Mouse (Mus musculus): ENCODE measurements around the gene Crp. TPM values are rescaled to one million over a fixed set of nuclear protein-coding genes. Genes with fewer than 3 reads are reported as not detected.

Crp gene
- not detected in 2 replicates for polyA plus RNA-seq (2012)

DNA sequence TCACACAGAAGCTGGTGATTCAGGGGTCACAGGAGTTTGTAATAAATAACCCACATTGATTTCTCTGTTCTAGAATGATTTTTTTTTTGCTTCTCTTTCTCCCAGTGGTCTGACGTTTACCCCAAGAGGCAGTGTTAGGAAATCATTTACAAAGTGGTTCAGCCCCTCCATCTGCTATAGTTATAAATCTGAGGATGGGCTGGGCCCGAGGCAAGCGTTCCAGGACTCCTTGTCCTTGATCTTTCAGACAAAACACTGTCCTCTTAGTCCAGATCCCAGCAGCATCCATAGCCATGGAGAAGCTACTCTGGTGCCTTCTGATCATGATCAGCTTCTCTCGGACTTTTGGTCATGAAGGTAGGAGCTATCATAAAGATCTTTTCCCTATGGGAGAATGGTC, at the start of gene Crp:
TSS of gene Crp (plus strand) at position 212 of the 400 bp plus-strand sequence.
- no peak for TF ChIP-seq GATA1 (IDR thresholded peaks at IDR 0.05; ENCODE audit: low read length)

DNA sequence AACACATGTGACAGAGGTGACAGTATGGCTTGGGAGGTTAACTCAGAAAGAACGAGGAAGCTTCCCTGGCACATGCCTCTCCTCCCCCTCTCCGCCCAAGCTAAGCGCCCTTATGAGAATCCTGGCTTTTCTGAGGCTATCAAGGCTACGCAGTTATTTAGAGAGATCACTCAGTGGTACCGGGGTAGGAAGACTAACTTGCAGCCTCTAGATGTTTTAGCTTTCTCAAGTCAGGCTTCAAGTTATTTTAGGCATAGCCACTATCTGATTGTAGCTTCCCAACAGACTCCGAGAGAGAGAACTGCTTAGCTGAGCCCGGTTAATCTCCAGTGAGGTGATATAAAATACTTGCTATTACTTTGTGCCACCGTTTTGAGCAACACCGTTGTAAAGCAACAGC, 48.5 kb upstream of the Crp start:
- no peak for TF ChIP-seq GATA1 (IDR thresholded peaks at IDR 0.05; ENCODE audit: low read length)

DNA sequence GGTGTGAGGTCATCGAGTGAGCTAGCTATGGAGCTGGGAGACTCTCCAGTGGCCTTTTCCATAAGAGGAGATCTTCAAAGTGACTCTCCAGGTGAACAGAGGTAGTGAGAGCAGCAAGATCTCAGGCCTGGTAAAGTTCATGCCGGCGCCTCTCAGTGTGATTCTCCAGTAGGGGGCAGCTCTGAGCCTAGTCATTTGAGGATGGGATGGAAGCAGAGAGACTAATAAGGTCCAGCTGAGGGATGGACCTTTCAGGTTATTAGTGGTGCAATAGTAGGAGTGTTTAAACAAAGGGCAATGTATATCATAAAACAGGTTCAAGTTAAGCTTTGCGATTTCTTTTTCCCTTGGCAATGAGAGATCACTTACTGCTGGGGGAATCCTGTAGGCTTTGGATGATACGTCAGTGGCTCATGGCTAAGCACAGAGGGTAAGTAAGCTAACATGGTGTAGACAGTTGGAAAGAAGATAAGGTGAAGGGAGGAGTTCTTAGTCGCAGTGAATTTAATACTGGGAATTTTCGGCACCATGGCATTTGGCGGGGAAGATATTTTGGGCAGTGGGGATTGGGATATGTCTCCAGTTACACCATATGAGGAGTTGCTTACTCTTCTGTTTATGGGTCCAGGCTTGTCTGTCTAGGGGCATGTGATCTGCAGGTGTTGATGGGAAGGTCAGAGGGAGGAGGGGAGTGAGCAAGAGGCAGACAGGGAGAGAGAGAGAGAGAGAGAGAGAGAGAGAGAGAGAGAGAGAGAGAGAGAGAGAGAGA, 47.2 kb upstream of the Crp start:
- TF ChIP-seq GATA1 (IDR thresholded peaks at IDR 0.05; ENCODE audit: low read length), result no peak

DNA sequence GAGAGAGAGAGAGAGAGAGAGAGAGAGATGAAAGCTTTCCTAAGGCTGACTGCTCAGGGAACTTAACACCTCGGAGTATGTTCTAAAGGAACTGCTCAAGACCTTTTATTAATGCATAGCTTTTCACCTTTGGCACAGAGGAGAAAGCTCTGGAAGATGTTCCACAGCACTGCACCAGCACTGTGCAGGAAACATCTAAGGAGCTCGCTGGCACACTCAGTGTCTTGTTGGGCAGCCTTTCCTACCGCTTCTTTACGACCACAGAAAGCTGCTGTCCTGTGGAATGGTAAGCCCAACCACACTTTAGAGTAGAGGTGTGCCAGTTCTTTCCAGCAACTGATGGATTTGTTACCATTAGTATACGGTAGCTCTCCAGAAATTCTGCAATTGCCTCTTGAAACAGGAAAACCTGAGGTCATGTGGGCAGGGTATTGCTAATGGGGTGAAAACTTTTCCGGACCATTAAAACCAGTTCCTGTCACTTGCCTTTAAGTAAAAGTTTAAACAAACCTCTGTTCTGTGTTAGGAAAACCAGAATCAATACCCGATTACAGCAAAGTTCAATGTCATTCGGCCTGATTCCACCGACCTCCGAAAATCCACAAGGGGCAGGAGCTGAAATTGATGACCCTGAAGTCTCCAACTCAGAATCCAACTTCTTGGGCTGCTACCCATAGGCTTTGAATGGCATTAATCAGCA, 46.4 kb upstream of the Crp start:
- TF ChIP-seq GATA1 (IDR thresholded peaks at IDR 0.05; ENCODE audit: low read length), result no peak

DNA sequence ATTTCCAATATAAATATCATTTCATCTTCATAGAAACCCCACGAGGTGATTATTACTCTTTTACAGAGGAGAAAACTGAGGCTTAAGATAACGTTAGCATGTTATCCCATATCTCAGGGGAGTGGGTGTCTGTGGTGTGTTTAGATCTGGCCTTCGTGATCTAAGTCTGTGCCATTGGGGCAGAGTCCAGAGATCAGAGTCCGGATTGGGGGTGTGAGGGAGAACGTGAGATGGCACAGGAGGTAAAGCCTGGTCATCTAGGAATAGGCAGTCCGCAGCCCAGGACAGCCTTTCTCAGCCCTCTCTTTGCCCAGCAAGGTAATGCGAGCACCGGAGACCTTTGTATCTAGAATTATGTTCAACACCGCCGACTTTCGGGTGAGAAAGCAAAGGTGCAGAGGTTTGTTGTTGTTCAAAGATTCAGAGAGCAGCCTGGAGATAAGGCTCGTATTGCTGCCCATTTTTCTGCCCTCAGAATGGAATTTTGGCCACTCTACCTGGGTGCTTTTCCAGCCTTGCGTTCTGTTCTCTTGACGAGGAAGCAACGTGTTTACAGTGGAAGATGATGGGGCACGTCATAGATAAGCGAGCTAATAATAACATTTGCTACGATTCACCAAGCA, 45.7 kb upstream of the Crp start:
- TF ChIP-seq GATA1 (IDR thresholded peaks at IDR 0.05; ENCODE audit: low read length), result no peak

DNA sequence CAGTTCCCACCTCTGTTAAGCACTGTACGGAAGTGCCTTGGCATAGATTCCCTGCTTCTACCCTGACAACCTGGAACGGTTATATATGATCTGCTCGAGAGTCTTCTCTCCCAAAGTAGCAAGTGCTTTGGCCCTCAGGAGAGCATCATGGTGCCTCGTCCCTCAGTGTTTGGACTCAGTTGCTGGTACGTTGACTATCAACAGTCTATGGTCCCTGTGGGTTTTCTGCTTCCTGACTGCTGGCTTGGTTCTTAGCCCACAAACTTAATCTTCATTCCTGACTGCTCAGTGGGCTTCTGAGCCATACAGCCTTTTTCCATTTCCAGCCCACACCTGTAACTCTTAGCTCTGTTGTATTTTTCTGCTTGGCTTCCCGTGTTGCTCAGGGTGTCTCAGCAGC, 44.0 kb upstream of the Crp start:
- no peak for TF ChIP-seq GATA1 (IDR thresholded peaks at IDR 0.05; ENCODE audit: low read length)

DNA sequence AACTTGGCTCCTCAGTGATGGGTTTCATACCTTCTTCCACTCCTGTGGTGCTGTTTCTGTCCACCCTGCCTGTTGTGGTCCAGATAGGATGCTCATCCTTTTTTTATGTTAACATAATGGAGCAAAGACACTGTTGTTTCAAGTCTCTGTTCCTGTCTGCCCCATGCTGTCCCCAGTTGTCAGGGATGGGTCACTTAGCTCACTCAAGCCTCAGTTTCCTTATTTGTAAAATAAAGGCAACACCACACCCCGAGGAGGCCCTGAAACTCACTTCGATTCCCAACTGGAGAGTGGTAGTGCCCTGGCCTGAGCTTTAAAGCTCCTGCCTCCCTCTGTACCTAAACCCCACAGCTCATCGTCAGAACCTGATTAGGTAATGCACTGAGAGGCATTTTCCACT, 40.6 kb upstream of the Crp start:
- no peak for TF ChIP-seq GATA1 (IDR thresholded peaks at IDR 0.05; ENCODE audit: low read length)

DNA sequence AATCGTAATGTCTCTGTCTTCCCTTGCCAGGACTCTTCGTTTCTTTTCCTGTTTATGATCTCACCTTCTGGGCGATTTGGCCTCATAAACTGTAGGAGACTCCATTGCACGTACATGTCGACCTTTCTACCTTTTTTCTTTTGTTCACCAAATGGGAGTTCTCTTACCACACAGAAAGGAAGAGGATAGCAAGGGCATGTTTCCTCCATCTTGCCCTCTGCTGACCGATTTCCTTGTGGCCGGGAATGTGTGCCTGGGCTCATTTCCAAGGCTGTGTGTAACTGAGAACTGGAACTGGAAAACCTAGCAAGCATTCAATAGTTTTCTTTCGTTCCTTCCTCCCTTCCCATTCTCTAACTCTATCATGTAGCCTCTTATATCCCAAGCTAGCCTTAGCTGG, 38.2 kb upstream of the Crp start:
- no peak for TF ChIP-seq GATA1 (IDR thresholded peaks at IDR 0.05; ENCODE audit: low read length)

DNA sequence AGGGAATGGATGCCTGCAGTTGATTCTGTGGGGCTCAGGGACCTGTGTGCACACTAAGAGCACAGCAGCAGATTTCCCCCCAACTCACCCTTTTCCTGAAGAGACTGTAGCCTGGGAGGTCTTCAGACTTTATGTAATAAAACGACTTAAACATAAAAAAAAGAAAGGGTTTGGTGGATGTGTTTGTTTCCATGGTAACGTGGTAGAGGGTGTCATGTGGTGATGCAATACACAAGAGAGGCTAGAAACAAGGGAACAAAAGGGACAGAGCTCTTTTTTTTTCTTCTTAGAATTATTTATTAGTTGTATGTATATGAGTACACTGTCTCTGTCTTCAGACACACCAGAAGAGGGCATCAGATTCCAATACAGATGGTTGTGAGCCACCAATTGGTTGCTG, 32.4 kb upstream of the Crp start:
- TF ChIP-seq GATA1 (IDR thresholded peaks at IDR 0.05; ENCODE audit: low read length), result no peak

DNA sequence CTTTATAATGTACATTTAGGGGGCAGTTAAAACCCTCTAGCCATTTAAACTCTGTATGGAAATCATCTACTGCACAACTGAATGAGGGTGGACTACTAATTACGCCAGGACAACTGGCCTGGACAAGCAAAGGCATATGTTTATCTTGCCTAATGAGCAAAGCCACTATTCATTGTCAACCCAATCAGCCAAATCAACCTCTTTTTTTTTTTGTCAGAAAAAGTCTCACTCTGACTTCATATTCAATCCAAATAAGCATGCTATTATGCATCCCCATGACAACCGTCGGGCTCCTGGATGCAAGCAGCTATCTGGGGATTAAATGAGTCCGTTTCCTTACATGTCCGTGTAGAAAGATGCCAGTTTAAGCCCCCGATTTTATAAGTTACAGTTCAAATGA, 30.3 kb upstream of the Crp start:
- TF ChIP-seq GATA1 (IDR thresholded peaks at IDR 0.05; ENCODE audit: low read length), result no peak

DNA sequence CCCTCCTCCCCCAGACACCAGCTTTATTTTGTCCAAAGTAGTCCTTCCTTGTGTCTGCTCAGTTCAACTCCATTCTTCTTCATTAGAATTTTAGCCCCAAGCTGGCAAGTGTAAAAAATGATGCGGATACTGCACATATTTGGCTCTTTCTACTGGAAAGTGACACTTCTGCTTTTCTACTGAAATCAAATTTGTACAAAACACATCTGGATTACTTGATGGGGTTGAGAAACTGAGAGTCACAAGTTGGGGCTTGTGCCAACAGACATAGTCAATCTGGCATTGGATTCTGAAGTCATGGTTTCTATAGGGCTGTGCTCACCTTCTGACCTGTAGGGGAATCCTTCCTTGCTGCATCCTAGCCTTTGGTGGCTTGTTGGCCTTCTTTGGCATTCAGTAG, 27.1 kb upstream of the Crp start:
- no peak for TF ChIP-seq GATA1 (IDR thresholded peaks at IDR 0.05; ENCODE audit: low read length)

DNA sequence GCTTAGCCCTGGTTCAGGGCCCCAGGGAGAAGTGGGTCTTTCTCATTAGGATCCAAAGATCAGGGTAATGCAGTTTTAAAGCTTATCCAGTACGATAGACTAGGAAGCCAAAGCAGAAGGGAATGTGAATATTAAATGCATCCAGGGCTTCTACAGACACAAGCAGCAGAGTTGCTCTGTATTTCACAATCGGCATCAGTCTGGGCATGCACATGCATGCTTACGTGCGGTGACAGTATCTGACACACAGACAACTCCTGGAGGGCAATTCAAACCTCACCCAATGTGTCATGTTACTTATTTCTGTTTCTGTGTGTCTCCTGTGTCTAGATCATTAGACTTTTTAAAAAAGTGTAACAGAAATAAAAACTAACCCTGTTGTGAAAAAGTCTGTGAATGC, 17.1 kb upstream of the Crp start:
- TF ChIP-seq GATA1 (IDR thresholded peaks at IDR 0.05; ENCODE audit: low read length), result no peak

DNA sequence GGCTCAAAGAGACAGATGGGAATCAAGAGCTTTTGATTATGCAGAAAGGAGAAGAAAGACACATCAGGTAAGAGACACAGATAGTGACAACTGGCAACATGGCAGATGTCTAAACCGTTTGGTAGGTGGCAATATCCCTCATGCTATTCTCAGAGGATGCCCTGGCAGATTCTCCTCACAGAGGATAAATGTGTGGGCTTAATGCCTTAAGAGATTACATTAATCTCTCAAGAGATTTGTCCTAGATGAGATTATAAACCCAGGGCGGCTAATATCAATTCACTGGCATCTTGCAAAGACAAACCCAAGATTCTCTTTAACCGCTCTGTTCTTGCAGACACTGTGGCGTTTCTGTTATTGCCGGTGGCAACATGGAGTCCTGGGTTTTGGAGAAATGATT, 14.3 kb upstream of the Crp start:
- TF ChIP-seq GATA1 (IDR thresholded peaks at IDR 0.05; ENCODE audit: low read length), result no peak

DNA sequence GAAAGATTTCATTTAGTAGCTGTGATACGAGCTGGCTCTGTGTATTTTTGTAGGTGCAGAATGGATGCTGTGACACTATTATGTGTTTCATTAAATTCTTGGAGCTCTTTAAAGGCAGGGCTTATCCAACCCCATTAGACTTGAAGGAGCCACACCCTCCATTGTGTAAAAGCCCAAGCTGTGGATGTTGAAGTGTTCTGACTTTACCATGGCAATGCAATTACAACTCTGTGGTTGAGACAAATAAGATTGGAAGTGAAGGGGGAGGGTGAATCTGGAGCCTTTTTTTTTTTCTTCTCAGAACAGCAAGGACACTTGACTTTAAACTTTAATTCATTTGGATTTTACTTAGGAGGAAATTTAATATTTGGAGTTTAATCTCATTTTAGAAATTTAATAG, 13.9 kb upstream of the Crp start:
- no peak for TF ChIP-seq GATA1 (IDR thresholded peaks at IDR 0.05; ENCODE audit: low read length)

DNA sequence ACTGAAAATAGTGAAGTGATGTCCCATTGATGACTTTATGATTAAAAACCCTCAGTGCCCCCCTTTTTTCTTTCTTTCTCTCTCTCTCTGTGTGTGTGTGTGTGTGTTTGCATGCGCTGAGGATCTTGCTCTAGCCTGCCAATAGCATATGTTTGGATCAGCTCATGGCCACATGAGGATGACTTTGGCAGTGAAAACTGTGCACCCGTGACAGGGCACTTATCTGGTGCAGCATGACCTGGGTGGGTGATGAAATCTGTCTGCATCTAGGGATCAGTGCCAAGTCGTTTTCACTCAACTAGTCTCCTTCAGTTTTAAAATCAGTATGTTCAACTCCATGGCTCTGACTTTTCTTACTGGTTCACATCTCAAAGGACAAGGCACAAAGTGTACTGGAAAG, 12.7 kb upstream of the Crp start:
- TF ChIP-seq GATA1 (IDR thresholded peaks at IDR 0.05; ENCODE audit: low read length), result no peak

DNA sequence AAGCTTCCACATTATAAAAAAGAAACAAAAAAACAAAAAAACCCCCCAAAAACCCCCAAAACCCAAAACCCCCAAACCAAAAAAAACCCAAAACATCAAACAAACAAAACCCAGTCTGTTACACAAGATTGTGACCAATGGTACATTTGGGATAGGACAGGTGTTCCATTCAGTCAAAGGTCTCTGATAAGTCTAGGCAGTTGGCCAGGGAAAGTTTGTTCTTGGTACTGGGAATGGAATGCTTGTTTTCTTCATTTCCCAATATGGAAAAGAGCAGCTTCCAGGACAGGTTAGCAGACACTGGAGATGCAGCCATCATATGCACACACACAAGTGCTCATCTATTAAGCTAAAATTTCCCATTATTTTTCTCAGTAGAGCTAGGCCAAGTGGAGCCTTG, 433 bp upstream of the Crp start:
- TF ChIP-seq GATA1 (IDR thresholded peaks at IDR 0.05; ENCODE audit: low read length), result no peak

DNA sequence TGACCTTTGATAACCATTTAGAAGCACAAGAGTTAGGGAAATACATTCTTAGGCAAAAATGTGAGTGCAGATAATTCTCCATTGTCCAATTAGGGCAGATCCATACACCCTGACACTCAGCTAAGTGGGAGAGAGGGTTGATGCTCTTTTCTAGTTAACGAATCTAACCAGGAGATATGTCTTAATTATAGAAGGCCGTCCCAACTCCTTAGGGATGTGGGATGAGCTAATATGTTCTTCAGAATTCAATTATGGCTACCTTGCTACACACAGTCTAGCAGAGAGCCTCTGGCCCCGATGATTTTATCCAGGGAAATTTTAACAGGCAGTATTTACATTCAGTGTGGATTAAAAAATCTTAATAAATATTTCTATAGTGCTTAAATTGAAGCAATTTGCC, 3.0 kb downstream of the Crp start:
- TF ChIP-seq GATA1 (IDR thresholded peaks at IDR 0.05; ENCODE audit: low read length), result no peak
